Mouse (Mus musculus): ENCODE results near the gene 2410015M20Rik. TPM values are rescaled to one million over a fixed set of nuclear protein-coding genes. Genes with fewer than 3 reads are reported as not detected.

The 2410015M20Rik gene
- polyA plus RNA-seq, 1 experiment from 2014 or later, result 316 TPM

DNA sequence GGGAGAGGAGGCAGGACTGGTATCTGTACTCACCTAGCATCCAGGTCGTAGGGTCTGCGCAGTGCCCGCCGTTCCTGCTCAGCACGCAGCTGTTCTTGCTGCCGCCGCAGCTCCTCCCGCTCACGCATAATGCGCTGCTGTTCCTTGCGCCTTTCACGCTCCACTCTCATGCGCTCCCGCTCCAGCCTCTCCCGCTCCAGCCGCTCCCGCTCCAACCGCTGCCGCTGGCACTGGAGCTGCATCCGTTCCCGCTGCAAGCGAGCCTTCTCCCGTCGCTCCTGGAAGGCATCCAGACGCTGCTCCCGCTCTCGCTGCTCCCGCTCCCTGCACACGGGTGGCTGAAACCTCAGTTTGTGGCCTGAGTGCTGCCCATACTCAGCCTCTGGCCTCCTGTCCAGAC lies 43.3 kb downstream of the 2410015M20Rik start:
- H3K36me3 ChIP-seq (ENCODE audit: control insufficient read depth, insufficient read depth, low read length), result peaks cover 73% of the 10 kb centered on the region
- H3K9me3 ChIP-seq (ENCODE audit: control insufficient read depth, low read length), result no peaks in the 10 kb centered on the region
- H3K9ac ChIP-seq (ENCODE audit: low read depth, low read length), result no peak overlapping the region
- no peak overlapping the region for H3K4me2 ChIP-seq (ENCODE audit: low read depth, low read length)
- 92% methylated on average over 29 of the region's 29 CpGs for WGBS
- no peaks in the 10 kb centered on the region for H3K27me3 ChIP-seq (replicated peaks; ENCODE audit: control insufficient read depth, insufficient read depth, low read length)
- no peak for ATAC-seq
- H3K4me3 ChIP-seq (ENCODE audit: low read length), result no peak overlapping the region
- H3K4me1 ChIP-seq (ENCODE audit: control insufficient read depth, insufficient read depth, low read length), result no peaks in the 10 kb centered on the region
- H3K27ac ChIP-seq (ENCODE audit: low read length), result no peak overlapping the region

DNA sequence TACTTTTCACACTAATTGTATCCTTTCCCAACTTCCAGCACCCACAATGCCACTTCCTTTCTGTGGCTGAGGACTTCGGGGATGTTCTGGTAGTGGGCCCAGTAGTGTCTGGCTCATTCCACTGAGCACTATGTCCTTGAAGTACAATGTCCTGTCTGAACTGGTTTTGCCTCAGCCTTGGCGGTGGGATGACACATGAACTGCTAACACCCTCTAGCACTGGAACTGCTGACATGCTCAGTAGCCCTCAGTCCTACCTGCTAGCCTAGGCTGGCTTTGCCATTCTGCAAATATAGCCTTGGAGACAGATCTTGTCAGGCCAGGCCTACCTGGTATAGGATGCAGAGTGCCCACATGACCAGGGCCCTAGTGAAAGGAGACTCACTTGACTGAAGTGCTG lies 47.7 kb downstream of the 2410015M20Rik start:
- no peak overlapping the region for H3K4me3 ChIP-seq (ENCODE audit: low read length)
- no peak overlapping the region for H3K27ac ChIP-seq (ENCODE audit: low read length)
- H3K4me2 ChIP-seq (ENCODE audit: low read depth, low read length), result no peak overlapping the region
- peaks cover 49% of the 10 kb centered on the region for H3K36me3 ChIP-seq (ENCODE audit: control insufficient read depth, insufficient read depth, low read length)
- ATAC-seq, result no peak
- WGBS, result 95% methylated on average over 2 of the region's 2 CpGs
- H3K9me3 ChIP-seq (ENCODE audit: control insufficient read depth, low read length), result no peaks in the 10 kb centered on the region
- H3K27me3 ChIP-seq (replicated peaks; ENCODE audit: control insufficient read depth, insufficient read depth, low read length), result no peaks in the 10 kb centered on the region
- no peaks in the 10 kb centered on the region for H3K4me1 ChIP-seq (ENCODE audit: control insufficient read depth, insufficient read depth, low read length)
- H3K9ac ChIP-seq (ENCODE audit: low read depth, low read length), result no peak overlapping the region

- no peak for ATAC-seq
- no peak overlapping the region for H3K27ac ChIP-seq (ENCODE audit: low read length)
- peaks cover 34% of the 10 kb centered on the region for H3K36me3 ChIP-seq (ENCODE audit: control insufficient read depth, insufficient read depth, low read length)
- no peaks in the 10 kb centered on the region for H3K9me3 ChIP-seq (ENCODE audit: control insufficient read depth, low read length)
- no peak overlapping the region for H3K9ac ChIP-seq (ENCODE audit: low read depth, low read length)
- H3K27me3 ChIP-seq (replicated peaks; ENCODE audit: control insufficient read depth, insufficient read depth, low read length), result no peaks in the 10 kb centered on the region
- 68% methylated on average over 1 of the region's 1 CpGs for WGBS
- H3K4me2 ChIP-seq (ENCODE audit: low read depth, low read length), result no peak overlapping the region
- H3K4me3 ChIP-seq (ENCODE audit: low read length), result no peak overlapping the region
- H3K4me1 ChIP-seq (ENCODE audit: control insufficient read depth, insufficient read depth, low read length), result no peaks in the 10 kb centered on the region
Observed at GRCm38 (mm10) chr17:56560131-56560530, 49.4 kb downstream of the 2410015M20Rik start.

DNA sequence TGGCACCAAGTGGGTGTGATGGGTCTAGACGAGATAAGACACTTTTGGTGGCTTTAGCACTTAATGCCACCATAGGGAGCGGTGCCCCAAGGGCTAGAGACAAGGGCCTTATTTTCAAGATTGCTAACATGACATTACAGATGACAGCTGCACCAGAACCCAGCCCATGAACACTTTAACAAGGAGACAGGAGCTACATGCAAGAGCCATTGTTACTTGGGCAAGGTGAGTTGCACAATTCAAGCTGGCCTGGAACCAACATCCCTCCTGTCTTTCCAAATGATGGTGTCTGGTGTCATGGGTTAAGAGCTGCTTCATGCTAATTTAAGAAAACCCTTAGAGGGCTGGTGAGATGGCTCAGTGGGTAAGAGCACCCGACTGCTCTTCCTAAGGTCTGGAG lies 50.2 kb downstream of the 2410015M20Rik start:
- Histone ChIP-seq H3K36me3 (ENCODE audit: control insufficient read depth, insufficient read depth, low read length) (peaks cover 30% of the 10 kb centered on the region), H3K27me3 (replicated peaks; ENCODE audit: control insufficient read depth, insufficient read depth, low read length) (no peaks in the 10 kb centered on the region), H3K9ac (ENCODE audit: low read depth, low read length) (no peak overlapping the region), H3K4me2 (ENCODE audit: low read depth, low read length) (no peak overlapping the region), H3K9me3 (ENCODE audit: control insufficient read depth, low read length) (no peaks in the 10 kb centered on the region), H3K4me1 (ENCODE audit: control insufficient read depth, insufficient read depth, low read length) (0 out of 2 replicates have a peak, but pooled peaks cover 3% of the 10 kb centered on the region), H3K27ac (ENCODE audit: low read length) (no peak overlapping the region), H3K4me3 (ENCODE audit: low read length) (no peak overlapping the region)
- 72% methylated on average over 3 of the region's 3 CpGs for WGBS
- ATAC-seq, result no peak

DNA sequence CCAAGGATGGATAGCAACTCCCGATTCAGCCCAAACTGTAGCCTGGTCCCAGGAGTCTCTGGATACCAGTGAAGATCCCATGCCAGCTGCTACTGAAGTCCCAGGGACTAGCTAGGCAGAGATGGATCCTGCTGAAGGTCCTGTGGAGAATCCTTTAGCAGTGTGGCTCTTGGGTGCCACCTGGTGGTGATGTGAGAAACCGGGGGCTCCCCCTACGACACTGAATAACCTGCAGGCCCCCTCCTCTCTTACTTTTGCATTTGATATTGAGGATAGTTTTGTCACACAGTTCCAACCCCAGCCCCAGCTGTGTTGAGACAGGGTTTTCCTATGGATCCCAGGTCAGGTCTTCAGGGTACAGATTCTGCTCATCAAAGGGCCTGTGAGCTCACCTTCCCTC lies 51.1 kb downstream of the 2410015M20Rik start:
- 0 out of 2 replicates have a peak, but pooled peaks cover 3% of the 10 kb centered on the region for H3K4me1 ChIP-seq (ENCODE audit: control insufficient read depth, insufficient read depth, low read length)
- no peaks in the 10 kb centered on the region for H3K9me3 ChIP-seq (ENCODE audit: control insufficient read depth, low read length)
- 0 out of 2 replicates have a peak, but pooled peaks have one; percentile 19 for ATAC-seq
- H3K36me3 ChIP-seq (ENCODE audit: control insufficient read depth, insufficient read depth, low read length), result peaks cover 21% of the 10 kb centered on the region
- no peak overlapping the region for H3K27ac ChIP-seq (ENCODE audit: low read length)
- 26% methylated on average over 3 of the region's 3 CpGs for WGBS
- H3K4me2 ChIP-seq (ENCODE audit: low read depth, low read length), result no peak overlapping the region
- no peak overlapping the region for H3K9ac ChIP-seq (ENCODE audit: low read depth, low read length)
- H3K4me3 ChIP-seq (ENCODE audit: low read length), result no peak overlapping the region
- H3K27me3 ChIP-seq (replicated peaks; ENCODE audit: control insufficient read depth, insufficient read depth, low read length), result no peaks in the 10 kb centered on the region

Other genes with a start within 250 kb of the 2410015M20Rik start
- 34.4 and 37.3 TPM in 2 replicates for gene Ptprs, start 133.3 kb downstream of the 2410015M20Rik start, polyA plus RNA-seq (2015; fragmentation: Nextera tagmentation; extraction: Ambion mirVana)
- not detected in 2 replicates for gene Znrf4, start 97.3 kb downstream of the 2410015M20Rik start, polyA plus RNA-seq (2015; fragmentation: Nextera tagmentation; extraction: Ambion mirVana)
- 0.98 and 1.4 TPM in 2 replicates for gene Gm20219, start 55.4 kb downstream of the 2410015M20Rik start, polyA plus RNA-seq (2015; fragmentation: Nextera tagmentation; extraction: Ambion mirVana)
- gene Safb2, start 25.2 kb downstream of the 2410015M20Rik start, polyA plus RNA-seq (2015; fragmentation: Nextera tagmentation; extraction: Ambion mirVana), result 52.7 and 56.0 TPM in 2 replicates
- 68.6 and 76.2 TPM in 2 replicates for gene Safb, start 24.9 kb downstream of the 2410015M20Rik start, polyA plus RNA-seq (2015; fragmentation: Nextera tagmentation; extraction: Ambion mirVana)
- gene Rpl36, start 3.6 kb upstream of the 2410015M20Rik start, polyA plus RNA-seq (2015; fragmentation: Nextera tagmentation; extraction: Ambion mirVana), result 1,705 and 1,833 TPM in 2 replicates
- gene Lonp1, start 17.1 kb upstream of the 2410015M20Rik start, polyA plus RNA-seq (2015; fragmentation: Nextera tagmentation; extraction: Ambion mirVana), result 56.5 and 57.6 TPM in 2 replicates
- 0.55 and 0.81 TPM in 2 replicates for gene Catsperd, start 18.4 kb upstream of the 2410015M20Rik start, polyA plus RNA-seq (2015; fragmentation: Nextera tagmentation; extraction: Ambion mirVana)
- 66.5 and 72.8 TPM in 2 replicates for gene Ranbp3, start 63.5 kb upstream of the 2410015M20Rik start, polyA plus RNA-seq (2015; fragmentation: Nextera tagmentation; extraction: Ambion mirVana)
- gene Ndufa11, start 108.0 kb upstream of the 2410015M20Rik start, polyA plus RNA-seq (2015; fragmentation: Nextera tagmentation; extraction: Ambion mirVana), result 527 and 530 TPM in 2 replicates
- gene Vmac, start 108.3 kb upstream of the 2410015M20Rik start, polyA plus RNA-seq (2015; fragmentation: Nextera tagmentation; extraction: Ambion mirVana), result 15.7 and 16.6 TPM in 2 replicates
- 7.0 and 7.9 TPM in 2 replicates for gene Nrtn, start 147.8 kb upstream of the 2410015M20Rik start, polyA plus RNA-seq (2015; fragmentation: Nextera tagmentation; extraction: Ambion mirVana)
- 37.6 and 40.0 TPM in 2 replicates for gene Dus3l, start 155.0 kb upstream of the 2410015M20Rik start, polyA plus RNA-seq (2015; fragmentation: Nextera tagmentation; extraction: Ambion mirVana)
- 0.84 and 1.6 TPM in 2 replicates for gene Prr22, start 160.5 kb upstream of the 2410015M20Rik start, polyA plus RNA-seq (2015; fragmentation: Nextera tagmentation; extraction: Ambion mirVana)
- 2.5 and 3.4 TPM in 2 replicates for gene Rfx2, start 221.2 kb upstream of the 2410015M20Rik start, polyA plus RNA-seq (2015; fragmentation: Nextera tagmentation; extraction: Ambion mirVana)